Mouse (Mus musculus) heart, embryonic 15.5 days (tissue): Measurements from ENCODE around the gene Slc35b4. TPM values are rescaled to one million over a fixed set of nuclear protein-coding genes. Genes with fewer than 3 reads are reported as not detected.

ENCODE experiments used
- ATAC-seq: fragments of 200-750 bp; cut with Nextera tagmentation; replicated peaks from 2 replicates; pipeline ENCODE4 v1.8.0; 2017; ENCODE audit warnings: low read depth, moderate TSS enrichment; ENCODE audit not compliant: insufficient number of reproducible peaks, insufficient read depth, low FRiP score
- H3K27ac ChIP-seq: fragments of 300-500 bp; sonication (generic); 2 replicates; pipeline ENCODE4 v1.5.1; 2015; ENCODE audit warnings: mild to moderate bottlenecking, inconsistent platforms
- H3K27me3 ChIP-seq: fragments of 300-500 bp; sonication (generic); 2 replicates; pipeline ENCODE4 v1.6.1; 2015; ENCODE audit warnings: inconsistent platforms
- H3K36me3 ChIP-seq: fragments of 300-500 bp; sonication (generic); 2 replicates; pipeline ENCODE4 v1.6.1; 2015; ENCODE audit warnings: mild to moderate bottlenecking, inconsistent platforms
- H3K4me1 ChIP-seq: fragments of 300-500 bp; sonication (generic); replicated peaks from 2 replicates; pipeline ENCODE4 v1.6.1; 2015; ENCODE audit warnings: inconsistent platforms
- H3K4me2 ChIP-seq: fragments of 300-500 bp; sonication (generic); 2 replicates; pipeline ENCODE4 v1.6.1; 2015; ENCODE audit warnings: inconsistent platforms, mild to moderate bottlenecking, moderate library complexity
- H3K4me3 ChIP-seq: fragments of 300-500 bp; sonication (generic); 2 replicates; pipeline ENCODE4 v1.5.1; 2015; ENCODE audit warnings: mild to moderate bottlenecking, inconsistent platforms
- H3K9ac ChIP-seq: fragments of 300-500 bp; sonication (generic); 2 replicates; pipeline ENCODE4 v1.6.1; 2015; ENCODE audit warnings: mild to moderate bottlenecking, inconsistent platforms
- H3K9me3 ChIP-seq: fragments of 300-500 bp; sonication (generic); replicated peaks from 2 replicates; pipeline ENCODE4 v1.6.1; 2016; ENCODE audit warnings: inconsistent platforms
- WGBS: fragments of 180-500 bp; shearing (Covaris S2); methylation state at CpG from one replicate; pipeline ENCODE4 v1.1.7; 2015; ENCODE audit warnings: mixed read lengths; 5-methylcytosine and 5-hydroxymethylcytosine counted together
- polyA plus RNA-seq: library from polyadenylated mRNA; unstranded; fragments of >200 nt; fragmentation: Nextera tagmentation; extraction: Ambion mirVana; gene quantifications from 2 replicates; pipeline ENCODE4 v1.2.1, GENCODE M21; 2015

Gene Slc35b4
- polyA plus RNA-seq, 1 experiment from 2014 or later = 26.3 TPM

DNA sequence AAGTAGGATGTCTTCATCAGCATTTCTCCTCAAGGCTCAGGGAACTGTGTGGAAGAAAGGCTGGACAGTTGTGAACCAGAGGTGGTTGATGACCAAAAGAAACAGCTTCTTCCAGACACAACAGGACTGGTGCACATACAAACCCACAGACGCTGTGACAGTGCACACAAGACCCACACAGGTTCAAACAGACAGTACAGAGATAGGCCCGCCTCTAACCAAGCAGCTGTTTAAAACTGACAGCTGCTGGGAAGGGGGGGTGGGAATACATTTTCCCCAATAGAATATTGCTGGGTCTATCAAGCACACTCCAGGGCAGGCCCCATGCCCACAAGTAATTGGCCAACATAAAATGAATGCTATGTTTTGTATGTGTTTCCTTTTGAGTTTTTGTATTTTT lies 52.5 kb downstream of the Slc35b4 start:
- Histone ChIP-seq H3K27ac (no peak overlapping the region), H3K9me3 (no peaks in the 10 kb centered on the region), H3K27me3 (no peaks in the 10 kb centered on the region), H3K4me2 (no peak overlapping the region), H3K36me3 (no peaks in the 10 kb centered on the region), H3K9ac (no peak overlapping the region), H3K4me3 (no peak overlapping the region), H3K4me1 (0 out of 2 replicates have a peak, but pooled peaks cover 3% of the 10 kb centered on the region)
- no peak for ATAC-seq
- 76% methylated on average over 2 of the region's 2 CpGs for WGBS

DNA sequence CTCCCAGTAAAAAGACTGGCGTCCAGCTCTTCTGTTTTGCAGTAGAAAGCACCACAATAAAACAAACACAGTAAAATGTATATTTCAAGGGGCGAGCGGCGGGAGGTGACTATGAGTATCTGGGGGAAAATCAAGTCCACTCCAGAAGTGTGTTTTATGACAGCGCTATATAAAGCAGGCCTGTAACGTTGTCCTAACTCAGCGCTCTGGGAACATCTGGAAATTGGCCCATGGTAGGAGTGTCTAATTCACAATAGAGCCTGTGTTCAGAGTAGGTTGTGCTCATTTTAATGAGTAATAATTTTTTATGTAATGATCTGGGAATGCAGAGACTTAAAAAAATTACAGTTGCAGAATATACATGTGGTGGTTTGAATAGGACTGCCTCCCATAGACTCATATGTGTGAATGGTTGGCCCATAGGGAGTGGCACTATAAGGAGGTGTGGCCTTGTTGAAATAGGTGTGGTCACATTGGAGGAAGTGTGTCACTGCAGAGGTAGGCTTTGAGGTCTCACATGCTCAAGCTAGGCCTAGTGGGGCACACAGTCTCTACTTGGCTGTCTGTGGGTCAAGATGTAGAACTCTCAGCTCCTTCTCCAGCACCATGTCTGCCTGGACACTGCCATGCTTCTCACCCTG lies 60.0 kb downstream of the Slc35b4 start:
- Histone ChIP-seq H3K4me1 (no peaks in the 10 kb centered on the region), H3K4me3 (no peak overlapping the region), H3K9ac (no peak overlapping the region), H3K9me3 (no peaks in the 10 kb centered on the region), H3K36me3 (no peaks in the 10 kb centered on the region), H3K4me2 (no peak overlapping the region), H3K27ac (no peak overlapping the region), H3K27me3 (no peaks in the 10 kb centered on the region)
- ATAC-seq = no peak
- WGBS = 81% methylated on average over 7 of the region's 7 CpGs

DNA sequence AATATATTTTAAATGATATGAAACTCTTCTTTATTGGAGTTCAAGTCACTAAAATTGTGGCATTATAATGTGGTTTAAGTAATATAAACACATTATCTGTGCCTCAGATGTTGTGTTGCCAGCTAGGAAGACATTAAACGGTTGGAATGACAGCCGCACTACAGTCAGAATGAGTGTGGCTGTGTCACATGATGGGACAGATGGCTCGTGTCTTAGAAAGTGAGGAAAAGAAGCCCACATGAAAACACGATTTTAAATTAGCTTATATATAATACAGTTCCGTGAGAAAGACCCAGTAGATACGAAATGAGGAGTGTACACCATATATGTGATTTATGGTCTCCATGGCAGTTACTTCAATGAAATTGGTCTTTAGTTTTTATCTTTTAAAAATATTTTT lies 65.5 kb downstream of the Slc35b4 start:
- ATAC-seq = no peak
- no peak overlapping the region for H3K4me2 ChIP-seq
- no peak overlapping the region for H3K27ac ChIP-seq
- no peak overlapping the region for H3K9ac ChIP-seq
- 68% methylated on average over 6 of the region's 6 CpGs for WGBS
- no peaks in the 10 kb centered on the region for H3K36me3 ChIP-seq
- no peaks in the 10 kb centered on the region for H3K27me3 ChIP-seq
- no peaks in the 10 kb centered on the region for H3K9me3 ChIP-seq
- H3K4me3 ChIP-seq = no peak overlapping the region
- no peaks in the 10 kb centered on the region for H3K4me1 ChIP-seq

DNA sequence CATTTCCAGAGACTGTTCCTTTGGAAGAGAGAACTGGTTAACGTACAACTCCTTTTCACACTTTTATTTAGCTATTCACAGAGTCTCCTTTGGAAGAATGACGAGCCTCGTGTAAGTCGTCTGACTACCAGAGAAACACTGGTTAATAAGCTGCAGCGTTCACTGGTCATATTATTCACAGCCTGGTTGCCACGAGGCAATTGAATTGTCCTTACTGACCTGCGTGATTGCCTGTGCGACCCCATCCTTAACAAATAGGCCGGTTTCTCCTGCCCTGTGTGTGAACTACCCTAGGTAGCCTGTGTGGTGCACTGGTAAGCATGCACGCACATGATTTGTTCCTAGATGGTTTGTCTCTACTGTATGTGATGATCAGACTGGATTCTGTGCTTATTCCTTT lies 66.3 kb downstream of the Slc35b4 start:
- H3K36me3 ChIP-seq = no peaks in the 10 kb centered on the region
- no peak overlapping the region for H3K4me2 ChIP-seq
- no peak overlapping the region for H3K4me3 ChIP-seq
- H3K4me1 ChIP-seq = no peaks in the 10 kb centered on the region
- H3K27me3 ChIP-seq = no peaks in the 10 kb centered on the region
- H3K9me3 ChIP-seq = no peaks in the 10 kb centered on the region
- no peak overlapping the region for H3K27ac ChIP-seq
- 82% methylated on average over 10 of the region's 10 CpGs for WGBS
- no peak overlapping the region for H3K9ac ChIP-seq
- ATAC-seq = no peak

Other genes starting within 250 kb of the Slc35b4 start
- 0.28 and 0.49 TPM in 2 replicates for gene Lrguk, start 147.7 kb downstream of the Slc35b4 start, polyA plus RNA-seq
- 150 and 163 TPM in 2 replicates for gene Akr1b3, start 140.4 kb upstream of the Slc35b4 start, polyA plus RNA-seq
- gene Akr1b8, start 177.0 kb upstream of the Slc35b4 start, polyA plus RNA-seq = 9.3 and 9.4 TPM in 2 replicates
- 60.6 and 64.6 TPM in 2 replicates for gene Akr1b10, start 207.1 kb upstream of the Slc35b4 start, polyA plus RNA-seq
- 1.8 TPM in 1 of 2 replicates, not detected in the other for gene Akr1b7, start 235.2 kb upstream of the Slc35b4 start, polyA plus RNA-seq